Mouse (Mus musculus): ENCODE data around the gene Gm8720. TPM values are rescaled to one million over a fixed set of nuclear protein-coding genes. Genes with fewer than 3 reads are reported as not detected.
"Not testable (repeated sequence)": the region's sequence is repeated elsewhere in the genome, so short reads cannot be mapped to it uniquely, and the experiment has no call there.

The Gm8720 gene
- not detected in 2 replicates for polyA plus RNA-seq (2015; fragmentation: Nextera tagmentation; extraction: Ambion mirVana)

DNA sequence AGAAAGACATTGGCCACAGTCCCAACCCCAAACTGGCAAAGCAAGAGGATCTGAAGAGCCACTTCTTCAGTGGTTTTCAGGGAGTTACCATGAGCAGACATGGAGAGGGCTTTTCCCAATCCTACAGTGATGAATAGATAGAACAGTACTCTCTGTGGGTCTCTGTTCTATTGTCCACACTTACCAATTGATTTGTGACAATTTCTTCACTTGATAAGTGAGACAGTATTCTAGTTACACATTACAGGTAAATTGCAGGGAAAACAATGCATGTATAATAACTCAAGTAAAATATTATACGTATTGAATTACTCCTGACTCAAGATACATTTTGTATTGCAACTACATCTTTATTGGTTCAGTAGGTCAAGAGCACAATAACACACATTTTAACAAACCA, at the start of gene Gm8720:
Gm8720 (minus strand) TSS at position 101 of the 400 bp plus-strand sequence.
- not testable (repeated sequence) for ATAC-seq (replicated peaks); H3K27ac ChIP-seq (replicated peaks); H3K27me3 ChIP-seq; H3K4me3 ChIP-seq; H3K9ac ChIP-seq (replicated peaks); H3K36me3 ChIP-seq; H3K9me3 ChIP-seq; H3K4me1 ChIP-seq; H3K4me2 ChIP-seq (replicated peaks)
- WGBS, result no CpG with 5 or more reads among the region's 1 CpGs

DNA sequence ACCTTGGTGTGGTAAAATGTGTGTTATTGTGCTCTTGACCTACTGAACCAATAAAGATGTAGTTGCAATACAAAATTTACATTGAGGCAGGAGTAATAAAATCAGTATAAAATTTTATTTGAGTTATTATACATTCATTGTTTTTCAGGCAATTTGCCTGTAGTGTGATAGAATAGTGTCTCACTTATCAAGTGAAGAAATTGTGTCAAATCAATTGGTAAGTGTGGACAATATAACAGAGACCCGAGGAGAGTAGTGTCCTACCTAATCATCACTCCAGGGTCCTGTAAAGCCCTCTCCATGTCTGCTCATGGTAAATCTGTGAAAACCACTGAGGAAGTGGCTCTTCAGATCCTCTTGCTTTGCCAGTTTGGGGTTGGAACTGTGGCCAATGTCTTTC, 12.0 kb downstream of the Gm8720 start, which contains the start of gene Vmn1r163:
Vmn1r163 (plus strand) TSS at position 301 of the 400 bp plus-strand sequence.
- not testable (repeated sequence) for ATAC-seq (replicated peaks); H3K9me3 ChIP-seq; H3K4me3 ChIP-seq; H3K27ac ChIP-seq (replicated peaks); H3K9ac ChIP-seq (replicated peaks); H3K36me3 ChIP-seq; H3K4me2 ChIP-seq (replicated peaks); H3K4me1 ChIP-seq; H3K27me3 ChIP-seq
- no CpG with 5 or more reads among the region's 1 CpGs for WGBS

DNA sequence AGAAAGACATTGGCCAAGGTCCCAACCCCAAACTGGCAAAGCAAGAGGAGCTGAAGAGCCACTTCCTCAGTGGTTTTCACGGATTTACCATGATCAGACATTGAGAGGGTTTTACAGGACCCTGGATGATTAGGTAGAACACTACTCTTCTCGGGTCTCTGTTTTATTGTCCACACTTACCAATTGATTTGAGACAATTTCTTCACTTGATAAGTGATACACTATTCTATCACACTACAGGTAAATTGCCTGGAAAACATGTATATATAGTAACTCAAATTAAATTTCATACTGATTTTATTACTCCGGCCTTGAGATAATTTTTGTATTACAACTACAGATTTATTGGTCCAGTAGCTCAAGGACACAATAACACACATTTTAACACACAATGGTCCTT, 47.4 kb downstream of the Gm8720 start, which contains the start of gene Gm4216:
Gm4216 (minus strand) TSS at position 101 of the 400 bp plus-strand sequence.
- no CpG with 5 or more reads among the region's 3 CpGs for WGBS
- not testable (repeated sequence) for H3K9me3 ChIP-seq; H3K4me3 ChIP-seq; H3K9ac ChIP-seq (replicated peaks); H3K27me3 ChIP-seq; H3K36me3 ChIP-seq; ATAC-seq (replicated peaks); H3K4me1 ChIP-seq; H3K27ac ChIP-seq (replicated peaks); H3K4me2 ChIP-seq (replicated peaks)

Other genes starting within 250 kb of the Gm8720 start
- gene Vmn1r159, start 223.9 kb downstream of the Gm8720 start, polyA plus RNA-seq (2015; fragmentation: Nextera tagmentation; extraction: Ambion mirVana), result not detected in 2 replicates
- not detected in 2 replicates for gene Vmn1r160, start 196.2 kb downstream of the Gm8720 start, polyA plus RNA-seq (2015; fragmentation: Nextera tagmentation; extraction: Ambion mirVana)
- not detected in 2 replicates for gene Gm4214, start 82.8 kb downstream of the Gm8720 start, polyA plus RNA-seq (2015; fragmentation: Nextera tagmentation; extraction: Ambion mirVana)
- not detected in 2 replicates for gene Gm4216, start 47.5 kb downstream of the Gm8720 start, polyA plus RNA-seq (2015; fragmentation: Nextera tagmentation; extraction: Ambion mirVana)
- not detected in 2 replicates for gene Vmn1r163, start 11.9 kb downstream of the Gm8720 start, polyA plus RNA-seq (2015; fragmentation: Nextera tagmentation; extraction: Ambion mirVana)
- not detected in 2 replicates for gene Gm10662, start 77.0 kb upstream of the Gm8720 start, polyA plus RNA-seq (2015; fragmentation: Nextera tagmentation; extraction: Ambion mirVana)
- not detected in 2 replicates for gene Vmn1r165, start 149.9 kb upstream of the Gm8720 start, polyA plus RNA-seq (2015; fragmentation: Nextera tagmentation; extraction: Ambion mirVana)
- gene Vmn1r166, start 184.2 kb upstream of the Gm8720 start, polyA plus RNA-seq (2015; fragmentation: Nextera tagmentation; extraction: Ambion mirVana), result not detected in 2 replicates
- gene Gm6902, start 211.4 kb upstream of the Gm8720 start, polyA plus RNA-seq (2015; fragmentation: Nextera tagmentation; extraction: Ambion mirVana), result not detected in 2 replicates
- not detected in 2 replicates for gene Nlrp4e, start 233.7 kb upstream of the Gm8720 start, polyA plus RNA-seq (2015; fragmentation: Nextera tagmentation; extraction: Ambion mirVana)

Measured in forebrain, embryonic 15.5 days (tissue).